Mouse (Mus musculus) MEL (cell line): ENCODE data around the gene Edn2. TPM values are rescaled to one million over a fixed set of nuclear protein-coding genes. Genes with fewer than 3 reads are reported as not detected.

Experiments used
- DNase-seq: peaks from one replicate; pipeline ENCODE4 v3.0.0; 2011; ENCODE audit warnings: low read depth, low spot score
- H3K27ac ChIP-seq: 2 replicates; pipeline ENCODE4 v1.5.1; 2012; ENCODE audit warnings: low read depth, mild to moderate bottlenecking, control low read depth, low read length, moderate library complexity; ENCODE audit not compliant: control insufficient read depth
- H3K27me3 ChIP-seq, 2 experiments: fragments of 150-350 bp in 1 of 2; sonication (generic) in 1 of 2; 2 replicates each; pipeline ENCODE4 v1.6.1; 2012; ENCODE audit warnings: low read length in 2 of 2, mild to moderate bottlenecking in 2 of 2, improper control_type of control experiment in 1 of 2, moderate library complexity in 1 of 2; ENCODE audit not compliant: insufficient read depth in 2 of 2, control insufficient read depth in 1 of 2
- H3K36me3 ChIP-seq, 2 experiments: 2 replicates each; pipeline ENCODE4 v1.6.1; 2012 to 2014; ENCODE audit warnings: low read length in 2 of 2, improper control_type of control experiment in 1 of 2, inconsistent platforms in 1 of 2, mild to moderate bottlenecking in 1 of 2; ENCODE audit not compliant: insufficient read depth in 2 of 2, control insufficient read depth in 1 of 2
- H3K4me1 ChIP-seq, 2 experiments: fragments of 150-350 bp in 1 of 2; sonication (generic) in 1 of 2; 2 replicates each; pipeline ENCODE4 v1.6.1; 2012; ENCODE audit warnings: low read length in 2 of 2, improper control_type of control experiment in 1 of 2, mild to moderate bottlenecking in 1 of 2; ENCODE audit not compliant: insufficient read depth in 2 of 2, control insufficient read depth in 1 of 2
- H3K4me3 ChIP-seq, 2 experiments: fragments of 150-350 bp in 1 of 2; sonication (generic) in 1 of 2; 2 replicates each; pipeline ENCODE4 v1.5.1; 2012; ENCODE audit warnings: low read depth in 2 of 2, low read length in 2 of 2, mild to moderate bottlenecking in 2 of 2, moderate library complexity in 2 of 2, control low read depth in 1 of 2, improper control_type of control experiment in 1 of 2; ENCODE audit not compliant: control insufficient read depth in 1 of 2, insufficient read depth in 1 of 2
- H3K79me2 ChIP-seq: 2 replicates; pipeline ENCODE4 v1.6.1; 2012; ENCODE audit warnings: mild to moderate bottlenecking, low read length, moderate library complexity; ENCODE audit not compliant: control insufficient read depth, poor library complexity, insufficient read depth
- H3K9ac ChIP-seq: 2 replicates; pipeline ENCODE4 v1.6.1; 2012; ENCODE audit warnings: low read depth, mild to moderate bottlenecking, control low read depth, low read length, moderate library complexity; ENCODE audit not compliant: control insufficient read depth, poor library complexity, severe bottlenecking
- H3K9me3 ChIP-seq: fragments of 150-350 bp; sonication (generic); replicated peaks from 2 replicates; pipeline ENCODE4 v1.6.1; 2012; ENCODE audit warnings: mild to moderate bottlenecking, low read length, improper control_type of control experiment, moderate library complexity; ENCODE audit not compliant: insufficient read depth
- CHD1 ChIP-seq: IDR thresholded peaks from 2 replicates; pipeline ENCODE4 v1.6.1; 2012; ENCODE audit warnings: low read depth, mild to moderate bottlenecking, inconsistent platforms, low read length, improper control_type of control experiment
- E2F4 ChIP-seq: IDR thresholded peaks from 2 replicates; pipeline ENCODE4 v1.6.1; 2011; ENCODE audit warnings: low read depth, low read length, improper control_type of control experiment, borderline replicate concordance
- ELF1 ChIP-seq: IDR thresholded peaks from 2 replicates; pipeline ENCODE4 v1.6.1; 2014; ENCODE audit warnings: low read depth, mild to moderate bottlenecking, inconsistent platforms, low read length, improper control_type of control experiment, moderate library complexity
- MAZ ChIP-seq: IDR thresholded peaks from 2 replicates; pipeline ENCODE4 v1.6.1; 2012; ENCODE audit warnings: low read depth, mild to moderate bottlenecking, inconsistent platforms, low read length, improper control_type of control experiment
- MYB ChIP-seq: IDR thresholded peaks from 2 replicates; pipeline ENCODE4 v1.6.1; 2011; ENCODE audit warnings: mild to moderate bottlenecking, low read depth, low read length, improper control_type of control experiment
- POLR2A ChIP-seq, 2 experiments: IDR thresholded peaks; 2 replicates each; pipeline ENCODE4 v1.6.1; 2011 to 2012; ENCODE audit warnings: low read length in 2 of 2, mild to moderate bottlenecking in 2 of 2, control low read depth in 1 of 2, improper control_type of control experiment in 1 of 2, low read depth in 1 of 2, moderate library complexity in 1 of 2; ENCODE audit not compliant: control insufficient read depth in 1 of 2, insufficient read depth in 1 of 2, poor library complexity in 1 of 2
- RAD21 ChIP-seq: IDR thresholded peaks from 2 replicates; pipeline ENCODE4 v1.6.1; 2011; ENCODE audit warnings: mild to moderate bottlenecking, low read depth, low read length, improper control_type of control experiment
- TAL1 ChIP-seq: IDR thresholded peaks from 2 replicates; pipeline ENCODE4 v1.6.1; 2012; ENCODE audit warnings: mild to moderate bottlenecking, inconsistent platforms, low read length, moderate library complexity, mixed read lengths
- TBP ChIP-seq: IDR thresholded peaks from 2 replicates; pipeline ENCODE4 v1.8.0; 2011; ENCODE audit warnings: low read depth, low read length, improper control_type of control experiment
- USF2 ChIP-seq, 2 experiments: IDR thresholded peaks; 2 replicates each; pipeline ENCODE4 v1.6.1; 2011 to 2012; ENCODE audit warnings: improper control_type of control experiment in 2 of 2, low read length in 2 of 2, borderline replicate concordance in 1 of 2, inconsistent platforms in 1 of 2, low read depth in 1 of 2, mild to moderate bottlenecking in 1 of 2; ENCODE audit not compliant: insufficient read depth in 1 of 2
- ZC3H11A ChIP-seq: IDR thresholded peaks from 2 replicates; pipeline ENCODE4 v1.6.1; 2012; ENCODE audit warnings: low read depth, mild to moderate bottlenecking, inconsistent platforms, low read length, improper control_type of control experiment
- polyA plus RNA-seq, 2 experiments: library from polyadenylated mRNA; stranded (reverse) in 1 of 2; unstranded in 1 of 2; fragments of >175 nt in 1 of 2; fragments of >200 nt in 1 of 2; gene quantifications; 2 replicates each; pipeline versions ENCODE4 v1.2.1 to v1.2.4; 2012; ENCODE audit warnings: low replicate concordance in 2 of 2, low read depth in 1 of 2; ENCODE audit not compliant: insufficient read length in 2 of 2, insufficient read depth in 1 of 2, missing spikeins in 1 of 2
- total RNA-seq: library from RNA; depleted of rRNA; stranded (reverse); fragments of 300-350 nt; gene quantifications from 2 replicates; pipeline ENCODE4 v1.2.3, GENCODE M21; 2012

Gene Edn2
- total and polyA plus RNA-seq, 3 experiments: not detected

- H3K27ac ChIP-seq: no peak overlapping the region
- H3K9me3 ChIP-seq: no peaks in the 10 kb centered on the region
- no peak for DNase-seq
- no peak overlapping the region for H3K4me3 ChIP-seq
- no peaks in the 10 kb centered on the region for H3K79me2 ChIP-seq
- H3K4me1 ChIP-seq: no peaks in the 10 kb centered on the region
- no peak overlapping the region for H3K9ac ChIP-seq
- TF ChIP-seq POLR2A (IDR thresholded peaks at IDR 0.05; ENCODE audit: control insufficient read depth in 1 of 2, insufficient read depth in 1 of 2, low read depth in 1 of 2, low read length in 2 of 2, poor library complexity in 1 of 2) (no peak), CHD1 (no peak), MAZ (no peak), MYB (no peak), E2F4 (no peak), TAL1 (no peak)
- H3K36me3 ChIP-seq: no peaks in the 10 kb centered on the region
- no peaks in the 10 kb centered on the region for H3K27me3 ChIP-seq
These were observed 19.5 kb downstream of the Edn2 start for GRCm38 (mm10) chr4:120180535-120180934.

GRCm38 (mm10) chr4:120184374-120184991, 23.5 kb downstream of the Edn2 start:
- TF ChIP-seq TBP: no peak
- TF ChIP-seq, all 39 proteins: peak for 0
- no peaks in the 10 kb centered on the region for H3K79me2 ChIP-seq
- no peaks in the 10 kb centered on the region for H3K4me1 ChIP-seq
- no peaks in the 10 kb centered on the region for H3K9me3 ChIP-seq
- no peaks in the 10 kb centered on the region for H3K27me3 ChIP-seq
- H3K27ac ChIP-seq: no peak overlapping the region
- no peaks in the 10 kb centered on the region for H3K36me3 ChIP-seq
- no peak overlapping the region for H3K9ac ChIP-seq
- no peak overlapping the region for H3K4me3 ChIP-seq
- no peak for DNase-seq

DNA sequence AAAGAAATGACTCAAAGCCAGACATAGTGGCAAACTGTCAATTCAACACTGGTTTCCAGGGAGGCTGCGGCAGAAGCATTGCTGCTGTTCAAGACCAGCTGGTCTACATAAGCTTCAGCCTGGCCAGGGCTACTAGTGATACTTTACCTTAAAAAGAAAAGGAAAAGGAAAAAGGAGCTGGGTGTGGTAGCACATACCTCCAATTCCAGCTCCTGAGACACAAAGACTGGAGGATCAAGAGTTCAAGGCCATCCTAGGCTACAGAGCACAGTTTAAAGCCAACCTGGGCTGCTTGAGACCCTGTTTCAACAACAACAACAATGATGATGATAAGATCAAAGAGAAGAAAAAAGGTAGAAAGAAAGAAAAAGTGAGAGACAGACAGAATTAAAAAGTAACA, 25.4 kb downstream of the Edn2 start:
- no peaks in the 10 kb centered on the region for H3K9me3 ChIP-seq
- DNase-seq: no peak

DNA sequence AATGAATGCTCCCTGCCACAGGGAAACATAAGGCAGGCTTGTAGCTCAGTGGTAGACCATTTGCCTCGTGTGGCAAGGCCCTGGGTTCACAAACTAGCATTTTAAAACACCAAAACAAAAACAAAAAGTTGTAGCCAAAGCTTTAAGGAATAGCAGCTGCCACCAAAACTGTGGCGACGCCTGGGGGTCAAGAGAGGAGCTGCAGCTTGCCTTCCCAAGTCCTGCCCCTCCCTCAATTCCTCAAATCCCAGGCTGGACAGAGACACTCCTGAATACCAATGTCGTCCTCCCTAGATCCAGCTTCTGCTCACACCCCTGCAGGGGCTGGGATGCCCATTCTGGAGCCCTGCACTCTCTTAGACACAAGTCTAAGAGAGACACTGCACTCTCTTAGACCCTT, 25.9 kb downstream of the Edn2 start:
- Histone ChIP-seq H3K27me3 (no peaks in the 10 kb centered on the region), H3K27ac (no peak overlapping the region), H3K9me3 (no peaks in the 10 kb centered on the region), H3K4me1 (no peaks in the 10 kb centered on the region), H3K9ac (no peak overlapping the region), H3K36me3 (no peaks in the 10 kb centered on the region), H3K79me2 (no peaks in the 10 kb centered on the region), H3K4me3 (no peak overlapping the region)
- DNase-seq: no peak
- TF ChIP-seq RAD21: no peak

More for the DNA sequence above, 25.4 kb downstream of the Edn2 start:
- TF ChIP-seq ELF1 (no peak), ZC3H11A (no peak), USF2 (IDR thresholded peaks at IDR 0.05; ENCODE audit: borderline replicate concordance in 1 of 2, insufficient read depth in 1 of 2, low read depth in 1 of 2, low read length in 2 of 2) (no peak)
- TF ChIP-seq, all 39 proteins: peak for 0
- Histone ChIP-seq H3K36me3 (no peaks in the 10 kb centered on the region), H3K4me3 (no peak overlapping the region), H3K79me2 (no peaks in the 10 kb centered on the region), H3K9ac (no peak overlapping the region), H3K4me1 (no peaks in the 10 kb centered on the region), H3K27ac (no peak overlapping the region), H3K27me3 (no peaks in the 10 kb centered on the region)
